Mouse (Mus musculus): ENCODE measurements around the gene Tcstv1. TPM values are rescaled to one million over a fixed set of nuclear protein-coding genes. Genes with fewer than 3 reads are reported as not detected.
"Not testable (repeated sequence)": the region's sequence is repeated elsewhere in the genome, so short reads cannot be mapped to it uniquely, and the experiment has no call there.

Tcstv1 gene
- not detected in 2 replicates for polyA plus RNA-seq (2015; fragmentation: Nextera tagmentation; extraction: Ambion mirVana)

DNA sequence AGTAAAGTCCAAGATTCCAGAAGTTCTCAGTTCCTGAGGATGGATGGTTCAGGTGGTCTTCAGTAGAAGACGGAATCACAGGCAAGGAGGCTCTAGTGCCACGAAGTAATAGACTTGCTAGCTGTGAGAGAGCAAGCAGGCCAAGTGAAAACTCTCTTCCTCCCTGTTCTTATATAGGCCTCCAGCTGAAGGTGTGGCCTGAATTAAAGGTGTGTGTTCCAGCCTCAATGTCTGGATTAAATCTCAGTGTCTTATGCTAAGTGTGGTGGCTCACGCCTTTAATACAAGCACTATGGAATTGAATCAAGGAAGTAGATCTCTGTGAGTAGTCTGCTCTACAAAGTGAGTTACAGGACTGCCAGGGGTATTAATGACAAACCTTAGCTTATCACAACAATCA, at the start of gene Tcstv1:
Tcstv1 (minus strand) TSS at position 101 of the 400 bp plus-strand sequence.
- not testable (repeated sequence) for DNase-seq (ENCODE audit: low spot score)

DNA sequence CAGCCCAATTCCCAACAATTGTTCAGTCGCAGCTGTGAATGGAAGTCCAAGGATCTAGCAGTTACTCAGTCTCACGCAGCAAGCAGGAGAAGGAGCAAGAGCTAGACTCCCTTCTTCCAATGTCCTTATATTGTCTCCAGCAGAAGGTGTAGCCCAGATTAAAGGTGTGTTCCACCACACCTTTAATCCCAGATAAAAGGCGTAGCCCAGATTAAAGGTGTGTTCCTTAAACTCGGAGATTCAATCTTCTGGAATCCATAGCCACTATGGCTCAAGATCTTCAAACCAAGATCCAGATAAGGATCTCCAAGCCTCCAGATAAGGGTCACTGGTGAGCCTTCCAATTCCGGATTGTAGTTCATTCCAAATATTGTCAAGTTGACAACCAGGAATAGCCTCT, 34.6 kb upstream of the Tcstv1 start, which contains the start of gene Gm21761:
Gm21761 (minus strand) TSS at position 101 of the 400 bp plus-strand sequence.
- DNase-seq (ENCODE audit: low spot score): not testable (repeated sequence)

GRCm38 (mm10) chr13:119924597-119925340, 30.2 kb upstream of the Tcstv1 start:
- not testable (repeated sequence) for DNase-seq (ENCODE audit: low spot score)

GRCm38 (mm10) chr13:119916966-119917722, 22.6 kb upstream of the Tcstv1 start:
- DNase-seq (ENCODE audit: low spot score): not testable (repeated sequence)

- not testable (repeated sequence) for DNase-seq (ENCODE audit: low spot score)
Measured at GRCm38 (mm10) chr13:119916449-119916848, 21.9 kb upstream of the Tcstv1 start.

DNA sequence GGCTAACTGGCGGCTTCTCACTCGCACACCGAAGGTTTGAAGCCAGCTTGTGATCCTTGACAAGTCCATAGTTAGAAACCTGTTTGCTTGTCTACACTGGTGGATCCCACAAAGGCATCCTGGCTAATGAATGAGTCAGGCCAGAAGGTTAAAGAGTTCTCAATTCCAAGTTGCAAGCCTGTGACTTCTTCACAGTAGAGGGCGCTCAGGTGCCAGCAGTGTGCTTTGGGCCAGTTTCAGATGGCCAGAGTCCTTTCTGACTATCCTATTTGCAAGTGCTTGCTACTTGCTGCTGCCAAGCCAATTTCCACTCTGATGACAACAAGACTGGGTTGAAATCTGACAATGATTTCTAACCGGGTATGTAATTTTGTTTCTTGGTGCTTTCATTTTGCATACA, 4.0 kb upstream of the Tcstv1 start:
- DNase-seq (ENCODE audit: low spot score): not testable (repeated sequence)

GRCm38 (mm10) chr13:119886896-119887295, 7.7 kb downstream of the Tcstv1 start:
- not testable (repeated sequence) for DNase-seq (ENCODE audit: low spot score)

GRCm38 (mm10) chr13:119864395-119864999, 30.1 kb downstream of the Tcstv1 start:
- not testable (repeated sequence) for DNase-seq (ENCODE audit: low spot score)

- DNase-seq (ENCODE audit: low spot score): not testable (repeated sequence)
Measured at GRCm38 (mm10) chr13:119862399-119862798, 32.2 kb downstream of the Tcstv1 start.

Other genes starting within 250 kb of the Tcstv1 start
- gene Hmgcs1, start 204.4 kb downstream of the Tcstv1 start, polyA plus RNA-seq (2015; fragmentation: Nextera tagmentation; extraction: Ambion mirVana): 67.1 and 74.2 TPM in 2 replicates
- 9.9 and 10.6 TPM in 2 replicates for gene Nim1k, start 138.9 kb downstream of the Tcstv1 start, polyA plus RNA-seq (2015; fragmentation: Nextera tagmentation; extraction: Ambion mirVana)
- gene Zfp131, start 103.9 kb downstream of the Tcstv1 start, polyA plus RNA-seq (2015; fragmentation: Nextera tagmentation; extraction: Ambion mirVana): 40.9 and 51.2 TPM in 2 replicates
- not detected in 2 replicates for gene AF067063, start 64.6 kb downstream of the Tcstv1 start, polyA plus RNA-seq (2015; fragmentation: Nextera tagmentation; extraction: Ambion mirVana)
- gene D13Ertd608e, start 58.8 kb downstream of the Tcstv1 start, polyA plus RNA-seq (2015; fragmentation: Nextera tagmentation; extraction: Ambion mirVana): not detected in 2 replicates
- not detected in 2 replicates for gene Gm21761, start 34.5 kb upstream of the Tcstv1 start, polyA plus RNA-seq (2015; fragmentation: Nextera tagmentation; extraction: Ambion mirVana)
- gene B020031M17Rik, start 56.0 kb upstream of the Tcstv1 start, polyA plus RNA-seq (2015; fragmentation: Nextera tagmentation; extraction: Ambion mirVana): not detected in 2 replicates
- not detected in 2 replicates for gene Gm36079, start 132.2 kb upstream of the Tcstv1 start, polyA plus RNA-seq (2015; fragmentation: Nextera tagmentation; extraction: Ambion mirVana)
- 0.68 and 0.69 TPM in 2 replicates for gene Gm21188, start 157.4 kb upstream of the Tcstv1 start, polyA plus RNA-seq (2015; fragmentation: Nextera tagmentation; extraction: Ambion mirVana)
- gene Gm20767, start 245.5 kb upstream of the Tcstv1 start, polyA plus RNA-seq (2015; fragmentation: Nextera tagmentation; extraction: Ambion mirVana): not detected in 2 replicates

Data from thymus, postnatal 0 days (tissue).